Comparison of ENCODE assay signal across 17 mouse cellular contexts in genomic region chr9:32157201-32157600, GRCm38 (mm10).
"Had no signal": no experiment of that assay in that cellular context is flagged by ENCODE, and none has a peak within 500 bp of the region (broad histone marks: within the 10 kb centered on the region; RNA-seq: fewer than 3 reads in every experiment).

No protein-coding gene starts in this region.

- H3K4me2 ChIP-seq: lung, embryonic 15.5 days; midbrain, embryonic 11.5 days; midbrain, embryonic 13.5 days; midbrain, embryonic 15.5 days; neural tube, embryonic 12.5 days; stomach, embryonic 15.5 days had no signal

- H3K36me3 ChIP-seq: lung, embryonic 15.5 days; midbrain, embryonic 15.5 days; neural tube, embryonic 12.5 days; stomach, embryonic 15.5 days had no signal

- H3K4me3 ChIP-seq: lung, embryonic 15.5 days; megakaryocyte, embryonic 14.5 days; midbrain, embryonic 13.5 days; midbrain, embryonic 15.5 days; neural tube, embryonic 12.5 days; stomach, embryonic 15.5 days had no signal

- ATAC-seq: lung, postnatal 0 days; midbrain, embryonic 13.5 days; midbrain, embryonic 15.5 days had no signal

- H3K4me1 ChIP-seq: lung, embryonic 15.5 days; megakaryocyte, embryonic 14.5 days; midbrain, embryonic 13.5 days; midbrain, embryonic 15.5 days; neural tube, embryonic 12.5 days; stomach, embryonic 15.5 days had no signal

- H3K27me3 ChIP-seq: lung, embryonic 15.5 days; midbrain, embryonic 13.5 days; midbrain, embryonic 15.5 days; neural tube, embryonic 12.5 days; stomach, embryonic 15.5 days had no signal

- DNase-seq: lung, adult 2 months; lung, postnatal 14 days; lung, postnatal 36 days; right cerebral cortex, postnatal 14 days; thymus, adult 2 months; thymus, postnatal 25 days; thymus, postnatal 4 days had no signal

- H3K9ac ChIP-seq: lung, embryonic 15.5 days; midbrain, embryonic 13.5 days; midbrain, embryonic 15.5 days; neural tube, embryonic 12.5 days; stomach, embryonic 15.5 days had no signal

- H3K9me3 ChIP-seq: lung, embryonic 15.5 days; megakaryocyte, embryonic 14.5 days; midbrain, embryonic 13.5 days; midbrain, embryonic 15.5 days; neural tube, embryonic 12.5 days; stomach, embryonic 15.5 days had no signal

- H3K27ac ChIP-seq: lung, embryonic 15.5 days; macrophage; midbrain, embryonic 13.5 days; midbrain, embryonic 15.5 days; neural tube, embryonic 12.5 days; stomach, embryonic 15.5 days; stomach, postnatal 0 days had no signal
